Comparison of ENCODE assay signal across 22 mouse cellular contexts in genomic region chr14:28420596-28420995, GRCm38 (mm10).
DNase-seq lines count a peak whose midpoint lies in the region; ATAC-seq and TF ChIP-seq lines count a peak whose summit lies in the region.
"Had no signal": no experiment of that assay in that cellular context is flagged by ENCODE, and none has a peak within 500 bp of the region (broad histone marks: within the 10 kb centered on the region; RNA-seq: fewer than 3 reads in every experiment).

No protein-coding gene starts in this region.

- no peak overlapping the region for H3K4me3 ChIP-seq in heart, adult 2 months
- no peak overlapping the region for H3K4me3 ChIP-seq in intestine, embryonic 14.5 days (ENCODE audit: low read depth, low read length)
- H3K4me3 ChIP-seq in intestine, embryonic 16.5 days (ENCODE audit: low read length) = no peak overlapping the region
- H3K4me3 ChIP-seq: embryonic facial prominence, embryonic 13.5 days; forebrain, embryonic 13.5 days; heart, embryonic 15.5 days; hindbrain, embryonic 13.5 days; intestine, embryonic 15.5 days had no signal

- H3K79me2 ChIP-seq in heart, adult 2 months (replicated peaks; ENCODE audit: control insufficient read depth, insufficient read depth, low read length) = no peaks in the 10 kb centered on the region

- no peaks in the 10 kb centered on the region for H3K36me3 ChIP-seq in heart, adult 2 months (ENCODE audit: control insufficient read depth, insufficient read depth, low read length)
- no peaks in the 10 kb centered on the region for H3K36me3 ChIP-seq in intestine, embryonic 14.5 days (ENCODE audit: control insufficient read depth, insufficient read depth, low read length)
- no peaks in the 10 kb centered on the region for H3K36me3 ChIP-seq in intestine, embryonic 16.5 days (ENCODE audit: control insufficient read depth, insufficient read depth, low read length)
- H3K36me3 ChIP-seq: embryonic facial prominence, embryonic 13.5 days; heart, embryonic 15.5 days; hindbrain, embryonic 13.5 days; intestine, embryonic 15.5 days had no signal

- 0 out of 2 replicates have a peak, but pooled peaks cover 1% of the 10 kb centered on the region for H3K4me1 ChIP-seq in heart, adult 2 months (ENCODE audit: control insufficient read depth, insufficient read depth, low read length)
- H3K4me1 ChIP-seq in intestine, embryonic 14.5 days (replicated peaks; ENCODE audit: control insufficient read depth, insufficient read depth, low read length) = peaks cover 13% of the 10 kb centered on the region
- peaks cover 8% of the 10 kb centered on the region for H3K4me1 ChIP-seq in intestine, embryonic 16.5 days (ENCODE audit: control insufficient read depth, insufficient read depth, low read length)

- ATAC-seq in intestine, embryonic 14.5 days (replicated peaks; ENCODE audit: low FRiP score, low TSS enrichment, low read depth) = no peak
- ATAC-seq in intestine, embryonic 16.5 days = no peak
- ATAC-seq: activated CD4-positive, CD25-positive, alpha-beta regulatory T cell, adult 4 months; forebrain, embryonic 13.5 days; forebrain, postnatal 0 days; hindbrain, postnatal 0 days; intestine, embryonic 15.5 days; Patski had no signal

- no peak overlapping the region for H3K9ac ChIP-seq in heart, adult 2 months (ENCODE audit: low read depth, low read length)
- H3K9ac ChIP-seq in intestine, embryonic 14.5 days (ENCODE audit: low read length) = no peak overlapping the region
- H3K9ac ChIP-seq in intestine, embryonic 16.5 days (ENCODE audit: low read depth, low read length) = no peak overlapping the region
- H3K9ac ChIP-seq: embryonic facial prominence, embryonic 13.5 days; forebrain, embryonic 13.5 days; forebrain, postnatal 0 days; heart, embryonic 15.5 days; hindbrain, embryonic 13.5 days; intestine, embryonic 15.5 days had no signal

- no peak for TF ChIP-seq POLR2A in heart, adult 2 months (IDR thresholded peaks at IDR 0.05; ENCODE audit: insufficient read depth, low read depth, low read length)

- peak; percentile 82 for DNase-seq in heart, adult 11 months
- no peak for DNase-seq in heart, adult 2 months
- DNase-seq in intestine, embryonic 14.5 days (ENCODE audit: low spot score) = peak; percentile 37
- DNase-seq in adrenal gland, postnatal 25 days = peak; percentile 12
- DNase-seq in embryo, embryonic 10 days (ENCODE audit: low spot score) = no peak
- DNase-seq: cerebellum, adult 11-12 months; cerebellum, adult 9-10 months; cerebellum, postnatal 25 days; forebrain, postnatal 0 days; gastrocnemius, postnatal 14 days; heart, postnatal 36 days; kidney, adult 2 months had no signal

- intact Hi-C loops in heart, adult 2 months (cut with DNase I) = no loop called here

- no peaks in the 10 kb centered on the region for H3K27me3 ChIP-seq in heart, adult 2 months (ENCODE audit: control insufficient read depth, insufficient read depth, low read length)
- H3K27me3 ChIP-seq in intestine, embryonic 14.5 days (replicated peaks; ENCODE audit: control insufficient read depth, insufficient read depth, low read length) = no peaks in the 10 kb centered on the region
- no peaks in the 10 kb centered on the region for H3K27me3 ChIP-seq in intestine, embryonic 16.5 days (replicated peaks; ENCODE audit: control insufficient read depth, insufficient read depth, low read length)
- H3K27me3 ChIP-seq: CH12.LX; embryonic facial prominence, embryonic 13.5 days; forebrain, embryonic 13.5 days; intestine, embryonic 15.5 days; Patski had no signal

- no peak overlapping the region for H3K27ac ChIP-seq in heart, adult 2 months
- no peak overlapping the region for H3K27ac ChIP-seq in intestine, embryonic 14.5 days (ENCODE audit: low read depth)
- no peak overlapping the region for H3K27ac ChIP-seq in intestine, embryonic 16.5 days (ENCODE audit: low read length)
- H3K27ac ChIP-seq: embryonic facial prominence, embryonic 13.5 days; forebrain, embryonic 13.5 days; heart, embryonic 15.5 days; hindbrain, embryonic 13.5 days; hindbrain, postnatal 0 days; intestine, embryonic 15.5 days had no signal

- no peaks in the 10 kb centered on the region for H3K9me3 ChIP-seq in intestine, embryonic 14.5 days (ENCODE audit: control insufficient read depth, low read length)
- no peaks in the 10 kb centered on the region for H3K9me3 ChIP-seq in intestine, embryonic 16.5 days (ENCODE audit: control insufficient read depth, low read length)
- H3K9me3 ChIP-seq: embryonic facial prominence, embryonic 13.5 days; forebrain, embryonic 13.5 days; heart, embryonic 15.5 days; hindbrain, embryonic 13.5 days; intestine, embryonic 15.5 days had no signal

- no peak for TF ChIP-seq EP300 in heart, adult 2 months (IDR thresholded peaks at IDR 0.05; ENCODE audit: insufficient read depth, low read depth, low read length)

- WGBS in heart, adult 2 months = 91% methylated on average over 11 of the region's 11 CpGs
- 90% methylated on average over 11 of the region's 11 CpGs for WGBS in intestine, embryonic 14.5 days
- WGBS in intestine, embryonic 16.5 days = 87% methylated on average over 11 of the region's 11 CpGs

- TF ChIP-seq CTCF in heart, adult 2 months (IDR thresholded peaks at IDR 0.05) = no peak

- H3K4me2 ChIP-seq in intestine, embryonic 14.5 days (ENCODE audit: low read length) = no peak overlapping the region
- H3K4me2 ChIP-seq in intestine, embryonic 16.5 days (ENCODE audit: low read depth, low read length) = no peak overlapping the region
- H3K4me2 ChIP-seq: embryonic facial prominence, embryonic 13.5 days; forebrain, embryonic 13.5 days; heart, embryonic 15.5 days; hindbrain, embryonic 13.5 days; intestine, embryonic 15.5 days had no signal

Comparison
In these comparisons a context has a peak if more than half of its experiments do, and no peak if none do; other contexts are left out.
1. DNase-seq: peak in heart, adult 11 months (single experiment), intestine, embryonic 14.5 days (single experiment) and adrenal gland, postnatal 25 days (single experiment); none in heart, adult 2 months (0 of 2) and embryo, embryonic 10 days (single experiment).